Mouse (Mus musculus) liver, adult 2 months (tissue): ENCODE results near the gene Eps8l2. TPM values are rescaled to one million over a fixed set of nuclear protein-coding genes. Genes with fewer than 3 reads are reported as not detected.

ENCODE experiments used
- DNase-seq: peaks from one replicate; pipeline ENCODE4 v3.0.0-alpha.2; 2011; ENCODE audit warnings: low read depth, low spot score; ENCODE audit errors: extremely low read depth
- H3K27ac ChIP-seq: fragments of 200-500 bp; replicated peaks from 2 replicates; pipeline ENCODE4 v1.5.1; 2012; ENCODE audit warnings: low read depth, mild to moderate bottlenecking, control low read depth, inconsistent platforms, low read length; ENCODE audit not compliant: insufficient read depth
- H3K27me3 ChIP-seq: fragments of 200-500 bp; 2 replicates; pipeline ENCODE4 v1.6.1; 2012; ENCODE audit warnings: mild to moderate bottlenecking, moderate library complexity, low read length, inconsistent platforms; ENCODE audit not compliant: control insufficient read depth, insufficient read depth
- H3K36me3 ChIP-seq: fragments of 200-500 bp; 2 replicates; pipeline ENCODE4 v1.6.1; 2012; ENCODE audit warnings: low read length, inconsistent platforms; ENCODE audit not compliant: control insufficient read depth, insufficient read depth
- H3K4me1 ChIP-seq: fragments of 200-500 bp; 2 replicates; pipeline ENCODE4 v1.6.1; 2011; ENCODE audit warnings: low read length; ENCODE audit not compliant: control insufficient read depth, insufficient read depth
- H3K4me3 ChIP-seq: fragments of 200-500 bp; 2 replicates; pipeline ENCODE4 v1.5.1; 2011; ENCODE audit warnings: low read depth, mild to moderate bottlenecking, control low read depth, low read length, moderate library complexity; ENCODE audit not compliant: insufficient read depth
- H3K79me2 ChIP-seq: fragments of 200-500 bp; 2 replicates; pipeline ENCODE4 v1.6.1; 2012; ENCODE audit warnings: inconsistent platforms, mild to moderate bottlenecking, low read length, moderate library complexity; ENCODE audit not compliant: control insufficient read depth, insufficient read depth
- H3K9ac ChIP-seq: fragments of 200-500 bp; 2 replicates; pipeline ENCODE4 v1.6.1; 2012; ENCODE audit warnings: low read depth, mild to moderate bottlenecking, control low read depth, inconsistent platforms, low read length
- CTCF ChIP-seq: fragments of 200-500 bp; IDR thresholded peaks from 2 replicates; pipeline ENCODE4 v1.5.1; 2011; ENCODE audit warnings: low read depth, low read length, control low read depth
- POLR2A ChIP-seq: fragments of 200-500 bp; IDR thresholded peaks from 2 replicates; pipeline ENCODE4 v1.6.1; 2011; ENCODE audit warnings: low read length, control low read depth; ENCODE audit not compliant: insufficient read depth; ENCODE audit errors: extremely low read depth
- WGBS: fragments of 180-500 bp; shearing (Covaris S2); methylation state at CpG from one replicate; pipeline ENCODE4 v1.1.7; 2018; 5-methylcytosine and 5-hydroxymethylcytosine counted together
- polyA plus RNA-seq: library from polyadenylated mRNA; depleted of rRNA; stranded (reverse); fragments of >200 nt; gene quantifications from 2 replicates; pipeline ENCODE4 v1.2.3, GENCODE M21; 2012
- total RNA-seq: library from RNA; depleted of rRNA; stranded (reverse); fragments of >200 nt; gene quantifications from 2 replicates; pipeline ENCODE4 v1.2.3, GENCODE M21; 2014

Eps8l2 gene
- total and polyA plus RNA-seq, 2 experiments = 17.4 to 117 TPM

DNA sequence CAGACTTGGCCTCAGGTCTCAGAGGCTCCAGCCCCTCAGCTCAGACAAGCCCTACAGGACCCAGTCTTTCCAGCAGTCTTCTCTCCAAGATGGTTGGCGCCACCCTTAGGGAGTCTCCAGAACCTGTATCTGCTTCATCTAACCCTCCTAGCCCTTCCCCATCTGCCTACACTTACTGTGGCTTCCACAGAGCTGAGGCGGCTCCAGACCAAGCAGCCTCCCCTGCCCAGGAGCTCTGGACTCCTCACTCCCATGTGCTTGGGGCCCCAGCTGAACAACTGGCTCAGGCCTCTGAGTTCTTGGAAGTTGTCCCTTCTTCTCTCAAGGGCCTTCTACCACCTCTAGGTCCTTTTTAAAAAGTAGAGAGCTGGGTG, 25.1 kb downstream of the Eps8l2 start:
- H3K4me3 ChIP-seq = no peak overlapping the region
- 87% methylated on average over 2 of the region's 2 CpGs for WGBS
- H3K9ac ChIP-seq = no peak overlapping the region
- H3K27me3 ChIP-seq = no peaks in the 10 kb centered on the region
- no peaks in the 10 kb centered on the region for H3K79me2 ChIP-seq
- no peak for DNase-seq
- no peak overlapping the region for H3K27ac ChIP-seq
- peaks cover 4% of the 10 kb centered on the region; the same call in 1 of the 2 replicates for H3K36me3 ChIP-seq
- TF ChIP-seq POLR2A = no peak
- no peaks in the 10 kb centered on the region for H3K4me1 ChIP-seq

DNA sequence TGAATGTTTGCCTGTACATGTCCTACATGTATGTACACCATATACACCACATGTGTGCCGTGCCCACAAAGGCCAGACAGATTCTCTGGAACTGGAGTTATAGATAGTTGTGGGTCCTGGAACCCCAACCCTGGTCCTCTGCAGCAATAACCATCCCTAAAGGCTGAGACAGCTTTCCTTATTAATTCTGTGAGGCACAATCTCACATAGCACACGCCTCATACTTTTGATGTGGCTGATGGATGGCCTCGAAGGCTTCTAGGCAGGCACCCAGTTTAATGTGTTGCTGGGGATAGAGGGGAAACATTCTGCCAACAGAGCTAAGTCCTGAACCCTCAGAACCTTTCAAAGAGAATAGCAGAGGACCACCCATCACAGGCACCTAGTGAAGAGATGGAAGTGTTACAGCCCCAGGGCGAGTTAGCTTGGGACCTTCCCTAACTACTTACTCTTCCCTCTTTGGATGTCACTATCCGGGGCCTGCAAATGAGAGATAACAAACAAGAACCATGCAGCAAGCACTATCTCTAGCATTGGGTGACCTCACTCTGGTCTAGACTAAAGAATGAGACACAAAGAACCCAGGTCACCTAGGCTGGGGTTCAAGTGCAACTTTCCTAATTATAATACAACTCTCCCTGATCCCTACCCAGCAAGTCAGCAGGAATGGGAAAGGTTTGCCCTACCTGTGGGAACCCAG, 25.8 kb downstream of the Eps8l2 start:
- DNase-seq = no peak

DNA sequence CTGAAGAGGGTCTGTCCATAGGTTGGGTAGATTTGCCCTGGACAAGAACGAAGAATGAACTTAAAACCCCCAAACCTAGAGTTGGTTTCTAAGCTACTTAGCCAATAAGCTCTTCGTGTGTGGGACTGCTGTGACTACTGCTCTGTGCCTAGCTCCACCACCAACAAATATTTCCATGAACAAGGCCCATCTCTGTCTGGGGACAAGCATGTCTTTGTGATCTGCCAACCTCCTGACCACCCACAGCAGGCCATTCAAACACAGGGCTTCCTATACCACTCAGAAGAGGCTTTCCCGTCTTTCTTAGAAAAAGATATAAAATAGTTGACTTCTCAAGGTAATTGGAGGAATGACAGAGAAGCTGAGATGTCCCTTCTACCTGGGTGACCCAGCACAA, 26.4 kb downstream of the Eps8l2 start:
- H3K79me2 ChIP-seq = no peaks in the 10 kb centered on the region
- H3K36me3 ChIP-seq = peaks cover 4% of the 10 kb centered on the region; the same call in 1 of the 2 replicates
- WGBS = 71% methylated on average over 3 of the region's 3 CpGs
- H3K4me3 ChIP-seq = no peak overlapping the region
- no peak overlapping the region for H3K9ac ChIP-seq
- no peak for TF ChIP-seq POLR2A
- TF ChIP-seq CTCF = no peak
- H3K27ac ChIP-seq = no peak overlapping the region
- no peaks in the 10 kb centered on the region for H3K4me1 ChIP-seq
- no peak for DNase-seq
- no peaks in the 10 kb centered on the region for H3K27me3 ChIP-seq

More for the DNA sequence above, 25.8 kb downstream of the Eps8l2 start:
- H3K79me2 ChIP-seq = no peaks in the 10 kb centered on the region
- no peak overlapping the region for H3K27ac ChIP-seq
- H3K9ac ChIP-seq = no peak overlapping the region
- no peak overlapping the region for H3K4me3 ChIP-seq
- WGBS = 84% methylated on average over 5 of the region's 5 CpGs
- peaks cover 4% of the 10 kb centered on the region; the same call in 1 of the 2 replicates for H3K36me3 ChIP-seq
- TF ChIP-seq POLR2A = no peak
- TF ChIP-seq CTCF = no peak
- H3K27me3 ChIP-seq = no peaks in the 10 kb centered on the region
- H3K4me1 ChIP-seq = no peaks in the 10 kb centered on the region

DNA sequence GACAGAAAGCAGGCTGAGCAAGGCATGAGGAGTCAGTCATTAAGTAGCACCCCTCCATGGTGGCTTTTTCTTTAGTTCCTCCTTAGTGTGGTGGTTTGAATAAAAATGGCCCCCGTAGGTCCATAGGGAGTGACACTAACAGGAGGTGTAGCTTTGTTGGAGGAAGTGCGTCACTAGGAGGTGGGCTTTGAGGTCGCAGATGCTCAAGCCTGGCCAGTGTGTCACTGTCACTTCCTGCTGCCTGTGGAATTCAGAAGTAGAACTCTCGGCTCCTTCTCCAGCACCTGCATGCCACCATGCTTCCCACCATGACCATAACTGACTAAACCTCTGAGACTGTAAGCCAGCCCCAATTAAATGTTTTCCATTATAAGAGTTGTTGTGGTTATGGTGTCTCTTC, 28.7 kb downstream of the Eps8l2 start:
- Histone ChIP-seq H3K4me1 (no peaks in the 10 kb centered on the region), H3K79me2 (no peaks in the 10 kb centered on the region)
- TF ChIP-seq CTCF = no peak
- TF ChIP-seq POLR2A = no peak

DNA sequence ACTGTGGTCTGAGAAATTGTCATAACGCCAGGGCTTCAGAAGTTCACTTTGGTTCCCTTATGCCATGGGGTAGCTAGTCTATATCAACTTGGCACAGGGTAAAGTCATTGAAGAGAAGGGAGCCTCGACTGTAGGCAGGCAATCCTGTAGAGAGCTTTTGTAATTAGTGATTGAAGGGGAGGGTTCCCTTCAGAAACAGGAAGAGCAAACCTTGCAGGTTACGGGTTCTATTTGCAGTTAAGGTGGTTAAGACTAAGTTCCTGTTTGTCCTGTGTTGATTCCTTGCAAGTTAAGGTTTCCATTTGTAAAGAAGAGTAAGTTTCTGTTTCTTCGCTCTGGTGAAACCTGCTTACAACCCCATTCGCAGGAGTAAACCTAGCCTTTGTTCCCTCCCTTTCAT, 31.2 kb downstream of the Eps8l2 start:
- Histone ChIP-seq H3K36me3 (no peaks in the 10 kb centered on the region), H3K4me1 (no peaks in the 10 kb centered on the region), H3K27me3 (no peaks in the 10 kb centered on the region), H3K27ac (peak overlapping the region; percentile 39; the same call in 1 of the 2 replicates), H3K79me2 (no peaks in the 10 kb centered on the region), H3K4me3 (no peak overlapping the region), H3K9ac (no peak overlapping the region)
- WGBS = 77% methylated on average over 5 of the region's 5 CpGs
- no peak for DNase-seq
- no peak for TF ChIP-seq CTCF
- TF ChIP-seq POLR2A = no peak

More for the DNA sequence above, 28.7 kb downstream of the Eps8l2 start:
- no peak overlapping the region for H3K27ac ChIP-seq
- no peaks in the 10 kb centered on the region for H3K36me3 ChIP-seq
- WGBS = 90% methylated on average over 4 of the region's 4 CpGs
- no peak overlapping the region for H3K4me3 ChIP-seq
- no peaks in the 10 kb centered on the region for H3K27me3 ChIP-seq
- no peak for DNase-seq
- H3K9ac ChIP-seq = no peak overlapping the region

DNA sequence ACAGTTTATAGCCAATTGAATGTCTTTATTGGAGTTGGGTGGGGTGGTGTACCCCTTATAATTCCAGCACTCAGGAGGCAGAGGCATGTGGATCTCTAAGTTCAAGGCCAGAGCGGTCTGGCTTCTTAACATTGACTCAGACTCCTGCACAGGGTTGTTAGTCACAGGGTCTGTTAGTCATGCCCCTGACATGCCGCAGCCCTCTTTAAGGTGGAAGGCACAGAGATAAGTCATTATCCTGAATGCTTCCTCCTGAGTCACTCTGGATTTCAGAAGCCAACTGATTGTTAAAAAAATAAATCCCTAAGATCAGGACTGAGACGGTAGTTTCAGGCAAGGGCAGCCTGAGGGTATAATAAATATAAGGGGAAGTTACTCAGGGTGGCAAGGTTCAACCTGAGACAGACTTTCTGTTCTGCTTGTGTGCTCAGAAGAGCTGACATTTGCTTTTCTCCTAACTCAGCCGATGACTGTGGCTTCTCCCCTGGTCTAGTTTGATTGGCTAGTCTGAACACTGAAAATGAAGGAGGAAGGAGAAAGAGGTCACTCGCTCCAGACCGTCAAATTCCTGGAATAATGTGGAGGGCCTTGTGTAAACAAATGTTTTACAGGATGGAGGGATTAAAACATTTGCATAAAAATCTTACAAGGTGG, 33.4 kb downstream of the Eps8l2 start:
- no peaks in the 10 kb centered on the region for H3K4me1 ChIP-seq
- H3K36me3 ChIP-seq = no peaks in the 10 kb centered on the region
- no peak for TF ChIP-seq CTCF
- no peak for TF ChIP-seq POLR2A
- H3K79me2 ChIP-seq = no peaks in the 10 kb centered on the region
- no peak overlapping the region for H3K9ac ChIP-seq
- H3K27ac ChIP-seq = no peak overlapping the region
- 63% methylated on average over 6 of the region's 6 CpGs for WGBS
- no peaks in the 10 kb centered on the region for H3K27me3 ChIP-seq
- peak; percentile 37 for DNase-seq
- no peak overlapping the region for H3K4me3 ChIP-seq
